8 mouse cellular contexts compared by ENCODE assay signal in genomic region chr5:121783862-121784500, GRCm38 (mm10). TPM values are rescaled to one million over a fixed set of nuclear protein-coding genes. Genes with fewer than 3 reads are reported as not detected.
A peak's percentile ranks its signal among the peaks of the same experiment; 100 is the strongest.
DNase-seq lines count a peak whose midpoint lies in the region; ATAC-seq lines count a peak whose summit lies in the region.
"Had no signal": no experiment of that assay in that cellular context is flagged by ENCODE, and none has a peak within 500 bp of the region (broad histone marks: within the 10 kb centered on the region; RNA-seq: fewer than 3 reads in every experiment).

No protein-coding gene starts in this region.

- H3K36me3 ChIP-seq in neural tube, embryonic 13.5 days = peaks cover 70% of the 10 kb centered on the region

- no peaks in the 10 kb centered on the region for H3K9me3 ChIP-seq in neural tube, embryonic 13.5 days
- H3K9me3 ChIP-seq: neural tube, embryonic 12.5 days had no signal

- peaks cover 10% of the 10 kb centered on the region for H3K4me1 ChIP-seq in neural tube, embryonic 13.5 days (replicated peaks)
- H3K4me1 ChIP-seq: neural tube, embryonic 12.5 days had no signal

- H3K9ac ChIP-seq in neural tube, embryonic 13.5 days = no peak overlapping the region
- H3K9ac ChIP-seq: neural tube, embryonic 12.5 days had no signal

- intact Hi-C loops in left cerebral cortex, postnatal 4 days (cut with DNase I) = no loop called here

- 72% methylated on average over 10 of the region's 10 CpGs for WGBS in neural tube, embryonic 13.5 days

- ATAC-seq in neural tube, embryonic 13.5 days (ENCODE audit: low read depth) = no peak; the same call in 1 of the 2 replicates
- no peak for ATAC-seq in megakaryocyte-erythroid progenitor cell, adult 5-6 weeks (replicated peaks; ENCODE audit: low FRiP score, low TSS enrichment, poor library complexity, severe bottlenecking)

- no peak overlapping the region for H3K4me2 ChIP-seq in neural tube, embryonic 13.5 days
- H3K4me2 ChIP-seq: neural tube, embryonic 12.5 days had no signal

- no peaks in the 10 kb centered on the region for H3K27me3 ChIP-seq in neural tube, embryonic 13.5 days
- H3K27me3 ChIP-seq: neural tube, embryonic 12.5 days had no signal

- H3K27ac ChIP-seq in neural tube, embryonic 13.5 days (replicated peaks) = peak overlapping the region; percentile 52
- H3K27ac ChIP-seq: neural tube, embryonic 12.5 days had no signal

- peak; percentile 43 for DNase-seq in left cerebral cortex, postnatal 4 days
- DNase-seq in left cerebral cortex, adult 18-20 months (ENCODE audit: low spot score in 2 of 2) = no peak
- DNase-seq in adrenal gland, postnatal 25 days = peak; percentile 50
- peak; percentile 43 for DNase-seq in heart, postnatal 4 days
- DNase-seq in right cerebral cortex, adult 18-20 months = no peak

- no peak overlapping the region for H3K4me3 ChIP-seq in neural tube, embryonic 13.5 days
- H3K4me3 ChIP-seq: neural tube, embryonic 12.5 days had no signal

RNA-seq across cellular contexts. Expression of gene Sh2b3, which starts 53.5 kb away (rescaled TPM):
- 10 to 100 TPM; 13.3 to 13.4 TPM for total RNA-seq in left cerebral cortex, postnatal 4 days (2021)
- total RNA-seq in left cerebral cortex, adult 18-20 months (2021) = 10 to 100 TPM; 24.3 to 26.4 TPM
- 36.4 and 46.0 TPM in 2 replicates for total RNA-seq in adrenal gland, postnatal 25 days (2021)
- total RNA-seq in heart, postnatal 4 days (2021) = 10 to 100 TPM; 36.7 to 39.2 TPM
- polyA plus RNA-seq in neural tube, embryonic 13.5 days (2015; fragmentation: Nextera tagmentation; extraction: Ambion mirVana) = 6.9 and 7.7 TPM in 2 replicates
- 11.2 and 13.3 TPM in 2 replicates for total RNA-seq in megakaryocyte-erythroid progenitor cell, adult 5-6 weeks (2014; fragmentation: Nextera tagmentation)
- total RNA-seq in megakaryocyte-erythroid progenitor cell, adult 5-6 weeks (2017) = 5.1 and 5.3 TPM in 2 replicates

Comparison
In these comparisons a context has a peak if more than half of its experiments do, and no peak if none do; other contexts are left out.
1. DNase-seq: peak in left cerebral cortex, postnatal 4 days (single experiment), adrenal gland, postnatal 25 days (single experiment) and heart, postnatal 4 days (single experiment); none in left cerebral cortex, adult 18-20 months (0 of 2) and right cerebral cortex, adult 18-20 months (single experiment).